Mouse (Mus musculus): Measurements from ENCODE around the gene Pnpla8. TPM values are rescaled to one million over a fixed set of nuclear protein-coding genes. Genes with fewer than 3 reads are reported as not detected.

Pnpla8 gene
- polyA plus RNA-seq, 1 experiment from 2014 or later, result 75.8 TPM

DNA sequence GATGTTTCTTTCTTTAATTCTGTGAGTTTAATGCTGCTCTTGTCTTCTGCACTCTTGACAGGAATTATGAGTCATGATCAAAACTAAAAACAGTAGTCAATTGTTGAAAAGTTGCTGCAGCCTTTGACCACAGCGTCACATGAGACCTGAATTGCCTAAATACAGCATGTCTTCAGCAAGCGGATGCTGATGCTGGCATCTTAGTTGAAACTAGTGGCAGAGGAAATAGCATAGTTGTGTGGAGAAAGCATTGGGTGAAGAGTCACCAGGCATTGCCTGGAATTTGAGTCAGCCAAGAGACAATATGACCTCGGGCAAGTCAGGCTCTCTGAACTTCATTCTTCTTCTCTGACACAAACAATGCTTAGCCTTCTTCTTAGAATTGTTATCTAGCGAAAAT lies 133.9 kb downstream of the Pnpla8 start:
- CTCF ChIA-PET, result no interaction called here
- no peak for DNase-seq (ENCODE audit: low read depth, low spot score)
- in situ Hi-C loops (cut with MboI; ENCODE audit: low pct_unique_long_range_greater_than_20kb), result no loop called here
- TF ChIP-seq CTCF (IDR thresholded peaks at IDR 0.05), result no peak
- POLR2A ChIA-PET, result no interaction called here
- no peak for ATAC-seq
- H3K27me3 ChIP-seq, result peaks cover 11% of the 10 kb centered on the region

DNA sequence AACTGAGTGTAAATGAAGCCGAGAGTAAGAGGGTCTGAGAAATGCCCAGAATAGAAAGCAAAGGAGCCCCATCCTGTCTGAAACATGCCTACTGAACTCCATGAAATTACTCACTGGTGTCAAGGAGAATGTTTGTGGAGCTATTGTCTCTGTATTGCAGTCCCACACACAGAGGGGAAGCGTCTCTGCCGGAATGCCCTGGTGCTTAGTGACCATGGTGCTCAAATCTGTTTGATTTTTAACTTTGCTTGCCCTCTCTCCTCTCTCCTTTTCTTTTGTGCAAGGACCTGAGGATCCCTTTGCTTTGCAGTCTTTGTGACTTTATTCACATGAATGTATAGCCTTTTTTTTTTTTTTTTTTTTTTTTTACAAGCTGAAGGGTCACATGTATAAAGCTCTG lies 136.3 kb downstream of the Pnpla8 start:
- in situ Hi-C loops (cut with MboI; ENCODE audit: low pct_unique_long_range_greater_than_20kb), result no loop called here
- ChIA-PET CTCF (no interaction called here), POLR2A (interaction anchor here (0.5 kb wide), 1 partner anchor 926 kb away, joined by 3 read pairs; no protein-coding TSS in a partner anchor)
- no peak for DNase-seq (ENCODE audit: low read depth, low spot score)
- TF ChIP-seq CTCF (IDR thresholded peaks at IDR 0.05), result no peak
- no peak for ATAC-seq
- peaks cover 5% of the 10 kb centered on the region for H3K27me3 ChIP-seq

DNA sequence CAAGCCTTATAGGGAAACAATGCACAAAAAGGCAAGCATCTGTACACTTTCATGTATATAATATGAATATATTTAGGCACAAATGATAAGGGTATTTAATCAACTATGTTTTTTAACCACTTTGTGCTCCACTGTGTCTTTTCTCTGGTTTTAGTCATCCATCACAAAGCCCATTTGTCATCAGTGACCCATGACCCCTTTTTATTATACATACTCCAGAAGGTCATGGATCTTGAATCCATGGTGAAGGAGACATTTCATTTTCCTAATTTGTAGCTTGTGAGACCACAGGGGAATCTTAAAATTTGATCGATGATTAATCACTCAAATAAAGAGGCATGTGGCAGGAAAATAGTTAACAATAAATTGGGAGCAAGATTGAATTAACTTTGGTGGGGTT lies 136.7 kb downstream of the Pnpla8 start:
- peaks cover 9% of the 10 kb centered on the region for H3K27me3 ChIP-seq
- CTCF ChIA-PET, result no interaction called here
- DNase-seq (ENCODE audit: low read depth, low spot score) (no peak), ATAC-seq (no peak)
- in situ Hi-C loops (cut with MboI; ENCODE audit: low pct_unique_long_range_greater_than_20kb), result no loop called here
- TF ChIP-seq CTCF (IDR thresholded peaks at IDR 0.05), result no peak
- POLR2A ChIA-PET, result no interaction called here

DNA sequence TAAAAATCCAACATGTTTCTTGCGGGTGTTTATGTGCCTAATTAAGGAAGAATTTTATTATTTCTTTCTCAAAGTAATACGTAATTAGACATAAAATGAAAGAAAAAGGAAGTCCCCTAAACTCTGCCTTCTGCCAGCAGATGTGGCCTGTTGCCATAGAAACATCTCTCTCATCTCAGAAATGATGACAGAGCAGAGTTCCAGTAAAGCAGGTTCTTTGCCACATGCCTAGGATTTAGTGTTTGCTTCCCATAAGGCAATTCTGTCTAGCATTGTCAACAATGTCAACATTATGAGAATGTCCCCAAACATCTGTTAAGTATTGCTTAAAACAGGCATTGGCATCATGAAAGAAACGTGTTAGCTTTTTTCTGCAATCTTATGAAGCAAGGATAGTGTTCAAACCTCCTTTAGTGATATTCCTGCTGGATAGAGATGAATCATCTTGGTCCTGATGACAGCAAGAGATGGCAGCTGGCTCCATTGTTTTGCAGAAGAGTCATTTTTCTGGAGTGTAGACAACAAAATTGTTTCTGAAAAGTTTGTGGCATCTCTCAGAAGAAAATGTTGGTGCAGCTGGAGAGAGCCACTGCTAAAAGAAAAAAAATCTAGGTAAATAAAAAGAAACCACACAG lies 150.0 kb downstream of the Pnpla8 start:
- CTCF ChIA-PET, result no interaction called here
- POLR2A ChIA-PET, result interaction anchor here (0.6 kb wide), 1 partner anchor 543 kb away, joined by 3 read pairs; no protein-coding TSS in a partner anchor
- no peak for ATAC-seq

More for the DNA sequence above, 150.0 kb downstream of the Pnpla8 start:
- in situ Hi-C loops (cut with MboI; ENCODE audit: low pct_unique_long_range_greater_than_20kb), result no loop called here
- TF ChIP-seq CTCF (IDR thresholded peaks at IDR 0.05), result no peak
- peaks cover 17% of the 10 kb centered on the region for H3K27me3 ChIP-seq
- no peak for DNase-seq (ENCODE audit: low read depth, low spot score)

Other genes starting within 250 kb of the Pnpla8 start
- 26.7 TPM for gene Dnajb9, start 11.0 kb upstream of the Pnpla8 start, polyA plus RNA-seq (2021)
- 0.03 TPM for gene Nrcam, start 107.5 kb downstream of the Pnpla8 start, polyA plus RNA-seq (2021)

All from Patski (cell line).